Mouse (Mus musculus): ENCODE measurements at regions not wholly inside any gene's neighbourhood (a gene's known extent, or its start where the extent isn't known, plus 50 kb on each side); places are given as distances from the start of the nearest gene placed in this dataset.

DNA sequence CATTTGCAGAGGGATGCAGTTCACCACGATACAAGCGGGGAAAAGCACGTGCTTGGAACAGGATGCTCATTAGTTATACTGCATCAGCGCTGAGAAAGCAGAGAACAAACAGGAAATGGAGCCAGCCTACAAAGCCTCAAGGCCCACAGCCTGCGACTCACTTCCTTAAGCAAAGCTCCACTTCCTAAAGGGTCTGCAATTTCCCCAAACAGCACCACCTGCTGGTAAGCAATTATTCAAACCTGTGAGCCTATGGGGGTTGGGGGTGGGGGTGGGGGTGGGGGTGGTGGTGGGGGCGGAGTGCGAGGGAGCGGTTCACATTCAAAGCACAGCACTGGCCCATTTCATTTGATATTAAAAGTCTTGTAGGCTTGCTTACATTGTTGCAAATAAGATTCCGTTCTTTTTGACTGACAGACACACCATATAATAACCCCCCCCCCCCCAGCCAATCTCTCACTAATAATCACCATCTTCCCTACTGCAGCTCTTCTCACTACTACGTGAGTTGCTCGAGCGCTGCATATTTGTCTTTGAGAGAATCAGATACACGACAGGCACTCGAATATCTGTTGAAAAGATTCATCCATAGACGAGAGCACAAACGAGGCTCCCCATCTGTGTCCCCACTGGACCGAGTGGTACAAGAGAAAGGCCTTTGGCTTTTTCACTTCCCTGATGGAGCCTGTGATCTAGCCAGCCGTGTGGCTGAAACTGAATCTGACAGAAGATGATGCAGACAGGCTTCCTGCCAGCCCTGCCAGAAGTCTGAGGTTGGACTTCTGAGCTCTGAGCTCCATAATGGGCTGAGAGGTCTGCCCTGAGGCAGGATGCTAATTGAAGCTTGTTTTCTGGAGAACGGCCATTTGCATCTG lies 112.1 kb downstream of the Plekhb2 start:
- TF ChIP-seq POLR2AphosphoS2 (IDR thresholded peaks at IDR 0.05; ENCODE audit: low read length) = no peak
- TF ChIP-seq USF2 (IDR thresholded peaks at IDR 0.05; ENCODE audit: borderline replicate concordance in 1 of 2, insufficient read depth in 1 of 2, low read depth in 1 of 2, low read length in 2 of 2) = no peak
- TF ChIP-seq EP300 (IDR thresholded peaks at IDR 0.05; ENCODE audit: low read depth in 1 of 2, low read length in 2 of 2) = no peak
- no peak for TF ChIP-seq ZMIZ1 (IDR thresholded peaks at IDR 0.05; ENCODE audit: low read depth, low read length)
- TF ChIP-seq POLR2A (IDR thresholded peaks at IDR 0.05; ENCODE audit: control insufficient read depth in 1 of 2, insufficient read depth in 1 of 2, low read depth in 1 of 2, low read length in 2 of 2, poor library complexity in 1 of 2) = no peak
- no peak for TF ChIP-seq MAX (IDR thresholded peaks at IDR 0.05; ENCODE audit: low read length)
- TF ChIP-seq JUND (IDR thresholded peaks at IDR 0.05; ENCODE audit: low read depth, low read length) = no peak
- no peak for TF ChIP-seq NELFE (IDR thresholded peaks at IDR 0.05; ENCODE audit: low read depth, low read length)
- no peak for TF ChIP-seq BHLHE40 (IDR thresholded peaks at IDR 0.05; ENCODE audit: borderline replicate concordance, low read depth, low read length)
- TF ChIP-seq CHD2 (IDR thresholded peaks at IDR 0.05; ENCODE audit: low read length) = no peak
- no peak for TF ChIP-seq NRF1 (IDR thresholded peaks at IDR 0.05; ENCODE audit: insufficient read depth, low read depth, low read length, poor library complexity, severe bottlenecking)
